Mouse (Mus musculus) olfactory bulb, adult 2 months (tissue): Measurements from ENCODE around the gene Ifnar2.

ENCODE experiments used
- CTCF ChIP-seq: fragments of 200-500 bp; IDR thresholded peaks from 2 replicates; pipeline ENCODE4 v1.5.1; 2012; ENCODE audit warnings: low read depth, mild to moderate bottlenecking, low read length, moderate library complexity; ENCODE audit not compliant: insufficient read depth
- POLR2A ChIP-seq: fragments of 200-500 bp; IDR thresholded peaks from 2 replicates; pipeline ENCODE4 v1.6.1; 2012; ENCODE audit warnings: mild to moderate bottlenecking, low read depth, low read length, moderate library complexity; ENCODE audit not compliant: insufficient read depth

DNA sequence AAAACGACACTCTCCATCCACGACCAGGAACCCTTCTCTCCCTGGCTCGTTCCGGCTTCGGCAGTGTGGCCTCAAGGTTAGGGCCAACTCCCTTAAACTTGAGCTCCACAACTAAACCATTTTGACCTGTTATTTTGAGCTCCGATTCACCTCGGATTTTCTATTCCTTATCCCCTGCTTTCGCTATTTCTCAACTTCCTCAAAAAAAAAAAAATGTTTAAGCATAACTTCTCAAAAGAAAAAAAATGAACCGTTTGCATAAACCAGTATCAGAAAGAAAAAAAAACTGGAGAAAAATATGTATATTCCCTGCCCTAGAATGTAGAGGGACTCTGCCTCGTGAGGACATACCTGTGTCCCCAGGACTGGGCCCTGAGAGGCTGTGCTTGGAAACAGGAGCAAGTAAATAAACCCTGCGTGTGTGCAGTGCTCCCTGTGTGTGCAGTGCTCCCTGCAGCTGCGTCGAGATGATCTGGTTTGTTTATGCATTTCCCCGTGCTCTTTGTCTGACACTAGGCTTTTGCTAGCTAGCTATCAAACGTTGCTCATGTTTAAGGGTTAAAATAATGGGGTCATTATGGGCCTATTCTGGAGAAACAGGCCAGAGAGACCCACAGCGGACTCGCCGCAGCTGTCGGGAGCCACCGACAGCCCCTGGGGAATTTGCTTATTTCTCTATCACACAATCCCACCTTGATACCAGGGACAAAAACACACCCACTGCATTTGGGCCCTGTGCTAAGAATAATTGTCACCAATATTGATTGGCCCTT is 24.9 kb upstream of the Ifnar2 start:
- TF ChIP-seq CTCF = no peak
- no peak for TF ChIP-seq POLR2A
